Mouse (Mus musculus): ENCODE measurements around the gene Dscaml1. TPM values are rescaled to one million over a fixed set of nuclear protein-coding genes. Genes with fewer than 3 reads are reported as not detected.

The Dscaml1 gene
- polyA plus RNA-seq, 1 experiment = 0.80 TPM

DNA sequence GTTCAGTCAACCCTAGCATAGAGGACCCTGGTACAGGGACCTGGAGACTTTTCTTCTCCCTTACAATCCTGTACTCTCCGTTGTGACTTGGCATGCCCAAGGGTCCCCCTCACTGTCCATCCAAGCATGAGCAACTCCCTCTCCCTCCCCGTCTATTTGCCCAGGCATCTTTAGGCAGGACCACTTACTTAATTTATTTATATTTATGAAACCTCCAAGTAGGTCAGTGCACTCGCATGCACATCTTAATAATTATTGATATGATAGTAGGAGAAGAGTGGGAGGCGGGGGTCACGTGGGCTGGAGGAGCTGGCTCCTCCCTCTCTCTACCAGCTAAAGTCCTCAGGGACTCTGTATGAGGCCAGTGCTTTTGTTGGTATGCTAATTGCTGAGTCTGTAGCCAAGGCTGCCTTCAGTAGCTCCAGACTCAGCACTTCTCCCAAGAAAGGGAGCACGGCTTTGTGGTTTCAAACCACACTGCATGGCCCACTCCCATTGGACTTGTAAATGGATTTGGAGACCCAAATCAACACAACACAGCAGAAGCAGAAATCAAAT is 199.5 kb downstream of the Dscaml1 start:
- H3K36me3 ChIP-seq (ENCODE audit: control insufficient read depth, insufficient read depth, low read length) = no peaks in the 10 kb centered on the region
- no peak for DNase-seq
- no peak for TF ChIP-seq POLR2A (IDR thresholded peaks at IDR 0.05; ENCODE audit: low read depth, low read length)
- 52% methylated on average over 6 of the region's 6 CpGs for WGBS
- H3K27me3 ChIP-seq (replicated peaks; ENCODE audit: control insufficient read depth, insufficient read depth, low read length) = no peaks in the 10 kb centered on the region
- H3K4me1 ChIP-seq (ENCODE audit: control insufficient read depth, insufficient read depth, low read length) = no peaks in the 10 kb centered on the region
- H3K4me3 ChIP-seq (ENCODE audit: insufficient read depth, low read depth, low read length) = no peak overlapping the region
- no peak overlapping the region for H3K27ac ChIP-seq (ENCODE audit: insufficient read depth, low read depth, low read length)

DNA sequence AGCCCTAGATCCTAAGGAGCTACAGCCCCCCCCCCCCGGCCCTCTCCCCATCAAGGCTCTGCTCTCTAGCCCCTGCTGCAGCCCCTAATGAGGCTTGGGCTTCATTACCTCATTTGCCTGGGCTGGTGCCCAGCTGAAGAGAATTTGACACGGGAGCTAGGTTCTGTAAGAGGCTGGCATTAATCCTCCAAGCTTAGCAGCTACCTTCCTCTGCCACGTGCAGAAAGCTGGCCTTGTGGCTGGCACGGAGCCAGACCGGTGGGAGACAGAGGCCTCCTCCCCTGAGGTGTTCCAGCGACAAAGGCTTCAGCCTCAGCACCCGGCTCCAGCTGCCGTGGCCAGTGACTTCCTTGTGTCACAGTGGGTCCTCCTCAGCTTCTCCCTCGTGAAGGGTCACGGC is 206.1 kb downstream of the Dscaml1 start:
- Histone ChIP-seq H3K4me3 (ENCODE audit: insufficient read depth, low read depth, low read length) (no peak overlapping the region), H3K27me3 (replicated peaks; ENCODE audit: control insufficient read depth, insufficient read depth, low read length) (no peaks in the 10 kb centered on the region), H3K36me3 (ENCODE audit: control insufficient read depth, insufficient read depth, low read length) (no peaks in the 10 kb centered on the region), H3K4me1 (ENCODE audit: control insufficient read depth, insufficient read depth, low read length) (no peaks in the 10 kb centered on the region), H3K27ac (ENCODE audit: insufficient read depth, low read depth, low read length) (no peak overlapping the region)
- TF ChIP-seq POLR2A (IDR thresholded peaks at IDR 0.05; ENCODE audit: low read depth, low read length) = no peak
- TF ChIP-seq CTCF (conservative IDR thresholded peaks at IDR 0.05; ENCODE audit: insufficient read depth, insufficient read length, low read depth, low read length) = no peak
- 20% methylated on average over 10 of the region's 10 CpGs for WGBS
- DNase-seq = peak; percentile 5

DNA sequence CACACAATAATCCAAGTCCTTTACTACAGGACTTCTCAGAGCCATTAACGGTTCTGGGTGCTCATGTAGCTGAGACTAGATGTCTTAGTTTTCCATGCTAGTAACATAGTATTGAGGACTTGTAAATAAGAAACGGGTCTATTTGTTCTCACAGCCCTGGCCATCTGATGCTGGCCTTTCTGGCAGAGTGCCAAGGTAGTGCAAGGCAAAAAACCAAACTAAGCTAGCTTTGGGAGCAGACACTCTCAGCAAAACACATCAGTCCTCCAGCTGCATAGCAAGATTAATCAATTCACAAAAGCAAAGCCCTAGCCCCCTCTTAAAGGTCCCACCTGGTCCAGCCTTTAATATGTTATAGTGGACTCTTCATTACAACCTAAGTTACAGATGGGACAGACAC is 206.6 kb downstream of the Dscaml1 start:
- TF ChIP-seq POLR2A (IDR thresholded peaks at IDR 0.05; ENCODE audit: low read depth, low read length) (no peak), CTCF (conservative IDR thresholded peaks at IDR 0.05; ENCODE audit: insufficient read depth, insufficient read length, low read depth, low read length) (no peak)
- H3K27ac ChIP-seq (ENCODE audit: insufficient read depth, low read depth, low read length) = no peak overlapping the region
- H3K36me3 ChIP-seq (ENCODE audit: control insufficient read depth, insufficient read depth, low read length) = no peaks in the 10 kb centered on the region
- no peak overlapping the region for H3K4me3 ChIP-seq (ENCODE audit: insufficient read depth, low read depth, low read length)
- H3K4me1 ChIP-seq (ENCODE audit: control insufficient read depth, insufficient read depth, low read length) = no peaks in the 10 kb centered on the region
- 34% methylated on average over 2 of the region's 2 CpGs for WGBS
- peak; percentile 17 for DNase-seq
- H3K27me3 ChIP-seq (replicated peaks; ENCODE audit: control insufficient read depth, insufficient read depth, low read length) = no peaks in the 10 kb centered on the region

DNA sequence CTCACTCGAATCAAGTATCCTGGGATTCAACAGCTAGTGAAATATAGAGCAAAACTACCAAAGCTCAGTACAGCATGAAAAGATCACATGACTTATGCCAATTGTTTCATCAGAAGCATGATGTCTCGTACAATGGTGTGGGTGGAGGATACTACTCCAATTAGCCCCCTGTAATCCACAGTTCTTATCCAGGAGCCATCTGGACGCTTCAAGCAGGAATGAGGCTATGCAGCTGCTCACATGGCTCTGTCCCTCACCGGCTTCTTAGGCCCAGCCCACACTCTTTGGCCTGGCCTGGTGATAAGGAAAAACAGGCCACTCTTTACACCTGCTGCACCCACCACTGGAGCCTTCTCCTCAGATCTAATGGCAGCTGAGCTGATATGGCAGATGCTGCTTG is 208.6 kb downstream of the Dscaml1 start:
- H3K27ac ChIP-seq (ENCODE audit: insufficient read depth, low read depth, low read length) = no peak overlapping the region
- H3K4me1 ChIP-seq (ENCODE audit: control insufficient read depth, insufficient read depth, low read length) = no peaks in the 10 kb centered on the region
- 80% methylated on average over 4 of the region's 4 CpGs for WGBS
- H3K36me3 ChIP-seq (ENCODE audit: control insufficient read depth, insufficient read depth, low read length) = no peaks in the 10 kb centered on the region
- TF ChIP-seq CTCF (conservative IDR thresholded peaks at IDR 0.05; ENCODE audit: insufficient read depth, insufficient read length, low read depth, low read length) = no peak
- TF ChIP-seq POLR2A (IDR thresholded peaks at IDR 0.05; ENCODE audit: low read depth, low read length) = no peak
- no peak overlapping the region for H3K4me3 ChIP-seq (ENCODE audit: insufficient read depth, low read depth, low read length)
- DNase-seq = no peak
- no peaks in the 10 kb centered on the region for H3K27me3 ChIP-seq (replicated peaks; ENCODE audit: control insufficient read depth, insufficient read depth, low read length)

DNA sequence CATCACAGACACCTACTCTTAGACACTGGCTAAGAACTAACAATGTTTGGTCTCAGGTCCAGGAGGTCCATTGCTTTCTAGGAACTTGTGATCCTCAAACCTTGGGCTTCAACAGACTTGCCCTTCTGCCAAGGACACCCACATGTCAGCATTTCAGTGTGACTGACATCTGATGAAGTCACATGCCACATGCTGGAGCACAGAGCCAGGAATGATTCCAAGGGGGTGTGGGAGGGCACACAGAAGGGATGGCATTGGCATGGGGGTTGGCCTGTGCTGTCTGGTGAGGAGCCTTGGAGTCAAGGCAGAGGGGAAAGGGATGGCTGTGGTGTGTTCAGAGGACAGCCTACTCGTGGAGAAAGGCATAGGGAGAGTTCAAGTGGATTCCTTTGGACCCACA is 210.9 kb downstream of the Dscaml1 start:
- Histone ChIP-seq H3K4me1 (ENCODE audit: control insufficient read depth, insufficient read depth, low read length) (no peaks in the 10 kb centered on the region), H3K4me3 (ENCODE audit: insufficient read depth, low read depth, low read length) (no peak overlapping the region), H3K36me3 (ENCODE audit: control insufficient read depth, insufficient read depth, low read length) (no peaks in the 10 kb centered on the region), H3K27me3 (replicated peaks; ENCODE audit: control insufficient read depth, insufficient read depth, low read length) (no peaks in the 10 kb centered on the region), H3K27ac (ENCODE audit: insufficient read depth, low read depth, low read length) (no peak overlapping the region)
- DNase-seq = no peak
- 41% methylated on average over 1 of the region's 1 CpGs for WGBS
- no peak for TF ChIP-seq CTCF (conservative IDR thresholded peaks at IDR 0.05; ENCODE audit: insufficient read depth, insufficient read length, low read depth, low read length)
- TF ChIP-seq POLR2A (IDR thresholded peaks at IDR 0.05; ENCODE audit: low read depth, low read length) = no peak

DNA sequence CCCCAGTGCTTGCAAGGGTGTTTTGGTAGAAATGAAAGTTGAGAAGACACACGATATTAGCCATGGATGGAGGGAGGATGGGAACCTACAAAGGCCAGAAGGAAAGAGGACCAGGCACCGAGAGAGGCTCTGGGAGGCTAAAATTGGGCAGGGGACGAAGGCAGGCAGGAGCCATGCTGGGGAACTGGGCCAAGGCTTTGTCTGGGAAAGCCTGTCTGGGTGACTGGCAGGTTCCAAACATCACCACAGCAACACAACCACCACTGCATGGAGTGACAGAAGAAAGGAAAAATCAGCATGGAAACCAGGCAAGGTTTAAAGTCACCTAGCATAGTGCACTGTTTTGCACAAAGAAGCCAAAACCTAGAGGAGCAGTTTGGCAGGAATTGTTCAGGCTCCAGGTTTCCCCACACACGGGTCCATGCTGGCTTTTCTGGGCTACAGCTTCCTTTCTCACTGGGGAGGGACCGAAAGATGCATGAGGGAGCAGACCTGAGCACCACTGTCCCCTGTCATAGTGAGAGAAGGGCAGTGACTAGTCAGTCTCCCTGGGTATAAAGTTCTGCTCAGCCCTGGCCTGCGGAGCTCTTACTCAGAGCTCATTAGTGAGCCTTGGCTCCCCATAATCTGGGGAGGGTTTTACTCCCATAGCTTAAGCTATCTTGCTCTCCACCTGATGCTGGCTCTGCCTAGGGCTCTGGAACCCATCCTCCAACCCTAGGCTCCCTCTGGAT is 211.9 kb downstream of the Dscaml1 start:
- WGBS = 73% methylated on average over 6 of the region's 6 CpGs
- H3K4me3 ChIP-seq (ENCODE audit: insufficient read depth, low read depth, low read length) = no peak overlapping the region
- TF ChIP-seq CTCF (conservative IDR thresholded peaks at IDR 0.05; ENCODE audit: insufficient read depth, insufficient read length, low read depth, low read length) (no peak), POLR2A (IDR thresholded peaks at IDR 0.05; ENCODE audit: low read depth, low read length) (no peak)

DNA sequence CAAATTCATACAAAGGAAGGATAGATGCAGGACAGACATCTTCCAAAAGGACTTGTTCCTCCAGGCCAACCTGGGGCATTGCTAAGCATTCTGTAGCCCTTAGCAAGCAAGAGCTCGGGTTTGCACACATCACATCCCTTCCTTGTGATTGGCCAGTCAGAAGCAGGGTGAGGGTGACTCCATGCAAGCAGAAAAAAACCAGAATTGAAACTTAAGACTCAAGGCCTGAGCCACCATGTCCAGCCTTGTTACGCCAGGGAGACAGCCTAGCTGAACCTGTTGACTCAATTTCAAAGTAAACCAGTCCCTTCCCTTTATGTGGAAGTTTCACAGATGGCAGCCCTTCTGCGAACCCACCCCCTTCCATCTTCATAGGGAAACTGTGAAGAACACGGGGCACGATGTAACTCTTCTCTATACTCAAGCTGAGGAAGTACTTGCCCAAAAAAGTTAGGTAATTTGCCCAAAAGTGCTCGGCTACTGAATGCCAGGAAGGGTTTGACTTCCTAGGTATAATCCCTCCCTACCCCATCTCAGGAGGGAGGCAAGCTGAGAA is 218.5 kb downstream of the Dscaml1 start:
- no peak for DNase-seq
- Histone ChIP-seq H3K36me3 (ENCODE audit: control insufficient read depth, insufficient read depth, low read length) (no peaks in the 10 kb centered on the region), H3K4me3 (ENCODE audit: insufficient read depth, low read depth, low read length) (no peak overlapping the region), H3K4me1 (ENCODE audit: control insufficient read depth, insufficient read depth, low read length) (no peaks in the 10 kb centered on the region), H3K27ac (ENCODE audit: insufficient read depth, low read depth, low read length) (no peak overlapping the region), H3K27me3 (replicated peaks; ENCODE audit: control insufficient read depth, insufficient read depth, low read length) (no peaks in the 10 kb centered on the region)
- 66% methylated on average over 6 of the region's 6 CpGs for WGBS
- TF ChIP-seq CTCF (conservative IDR thresholded peaks at IDR 0.05; ENCODE audit: insufficient read depth, insufficient read length, low read depth, low read length) (no peak), POLR2A (IDR thresholded peaks at IDR 0.05; ENCODE audit: low read depth, low read length) (no peak)

More for the DNA sequence above, 211.9 kb downstream of the Dscaml1 start:
- no peak for DNase-seq
- Histone ChIP-seq H3K4me1 (ENCODE audit: control insufficient read depth, insufficient read depth, low read length) (no peaks in the 10 kb centered on the region), H3K27ac (ENCODE audit: insufficient read depth, low read depth, low read length) (no peak overlapping the region), H3K27me3 (replicated peaks; ENCODE audit: control insufficient read depth, insufficient read depth, low read length) (no peaks in the 10 kb centered on the region), H3K36me3 (ENCODE audit: control insufficient read depth, insufficient read depth, low read length) (no peaks in the 10 kb centered on the region)

Data from kidney, adult 2 months (tissue).